Mouse (Mus musculus) 3T3-L1 (cell line): ENCODE measurements around the gene Psat1.
A peak's percentile ranks its signal among the peaks of the same experiment; 100 is the strongest.

ENCODE experiments used
- DNase-seq: peaks from one replicate; pipeline ENCODE4 v3.0.0-alpha.2; 2015; ENCODE audit warnings: low read depth, low spot score

Gene Psat1

GRCm38 (mm10) chr19:15947237-15947636 is at the start of gene Psat1:
TSS of gene Psat1 (minus strand) at chr19:15947337.
- DNase-seq = no peak

DNA sequence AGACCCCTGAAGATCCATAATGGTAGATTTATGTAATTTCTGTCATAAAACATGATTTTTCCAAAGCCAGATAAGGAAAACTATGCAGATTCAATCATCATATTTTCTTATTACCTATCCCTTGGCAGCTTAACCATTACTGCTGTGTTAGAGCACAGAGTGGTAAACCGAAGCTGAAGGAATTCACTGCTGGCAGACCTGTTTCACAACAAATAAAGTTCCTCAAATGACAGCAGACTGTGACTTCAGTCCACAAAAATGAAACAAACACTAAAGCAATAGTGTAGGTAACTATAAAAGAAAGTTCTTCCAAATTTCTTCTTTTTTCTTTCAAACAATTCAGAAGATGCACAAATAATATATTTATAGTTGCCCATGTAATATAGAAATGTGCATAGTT is 43.0 kb upstream of the Psat1 start:
- DNase-seq = no peak

GRCm38 (mm10) chr19:15985172-15985713 is 38.1 kb upstream of the Psat1 start:
- DNase-seq = no peak

GRCm38 (mm10) chr19:15984449-15985171 is 37.5 kb upstream of the Psat1 start, which contains the start of gene Cep78:
TSS of gene Cep78 (minus strand) at chr19:15984989.
- DNase-seq = peak; percentile 88

DNA sequence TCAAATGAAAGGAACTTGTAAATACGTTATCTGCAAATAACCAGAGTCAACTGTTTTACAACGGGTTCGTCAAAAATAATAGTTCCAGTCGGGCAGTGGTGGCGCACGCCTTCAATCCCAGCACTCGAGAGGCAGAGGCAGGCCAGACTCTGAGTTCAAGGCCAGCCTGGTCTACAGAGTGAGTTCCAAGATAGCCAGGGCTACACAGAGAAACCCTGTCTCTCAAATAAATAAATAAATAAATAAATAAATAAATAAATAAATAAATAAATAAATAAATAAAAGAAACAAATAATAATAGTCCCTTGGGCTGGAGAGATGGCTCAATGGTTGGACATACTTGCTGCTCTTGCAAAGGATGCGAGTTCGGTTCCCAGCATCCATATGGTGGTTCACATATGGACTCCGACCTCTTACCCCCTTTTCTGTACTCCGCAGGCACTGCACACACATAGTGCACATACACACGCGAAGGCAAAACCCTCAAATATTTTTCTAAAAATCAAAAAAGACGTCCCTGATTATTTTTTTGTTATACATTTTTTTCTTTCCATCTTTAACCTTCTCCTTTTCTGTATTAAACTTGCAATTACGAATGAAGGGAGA is 36.7 kb upstream of the Psat1 start:
- no peak for DNase-seq

DNA sequence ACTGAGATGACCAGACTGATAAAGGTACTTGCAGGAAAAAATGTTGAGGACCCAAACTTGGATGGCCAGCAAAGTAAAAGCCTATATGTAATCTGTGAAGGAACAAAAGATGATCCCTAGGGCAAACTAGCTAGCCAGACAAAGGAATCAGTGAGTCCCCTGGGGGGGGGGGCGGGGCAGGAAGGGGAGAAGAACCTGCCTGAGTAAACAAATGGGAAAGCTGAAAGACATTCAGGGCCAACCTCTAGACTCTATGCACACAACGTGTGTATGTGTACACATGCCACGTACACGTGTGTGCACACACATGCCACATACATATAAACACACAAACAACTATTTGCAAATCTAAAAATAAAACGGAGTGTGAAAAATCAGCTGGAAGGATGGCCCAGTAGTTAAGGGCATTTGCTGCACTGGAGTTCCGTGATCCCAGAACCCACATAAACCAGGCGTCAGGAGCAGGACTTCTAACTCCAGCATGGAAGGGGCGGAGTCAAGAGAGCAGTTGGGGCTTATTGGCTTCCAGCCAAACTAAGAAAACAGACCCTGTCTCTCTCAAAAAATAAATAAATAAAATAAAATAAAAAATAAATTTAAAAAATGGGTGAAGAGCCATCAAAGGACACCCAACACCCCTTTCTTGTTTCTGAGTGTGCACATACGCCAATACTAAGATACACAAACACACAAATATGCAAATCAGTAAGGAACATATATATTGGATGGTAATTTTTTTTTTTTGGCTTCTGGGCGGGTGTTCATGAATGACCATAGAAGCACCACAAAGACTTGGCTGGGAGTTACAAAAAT is 36.0 kb upstream of the Psat1 start:
- no peak for DNase-seq

- DNase-seq = peak; percentile 92
Observed at GRCm38 (mm10) chr19:15981861-15982260, 34.7 kb upstream of the Psat1 start.

DNA sequence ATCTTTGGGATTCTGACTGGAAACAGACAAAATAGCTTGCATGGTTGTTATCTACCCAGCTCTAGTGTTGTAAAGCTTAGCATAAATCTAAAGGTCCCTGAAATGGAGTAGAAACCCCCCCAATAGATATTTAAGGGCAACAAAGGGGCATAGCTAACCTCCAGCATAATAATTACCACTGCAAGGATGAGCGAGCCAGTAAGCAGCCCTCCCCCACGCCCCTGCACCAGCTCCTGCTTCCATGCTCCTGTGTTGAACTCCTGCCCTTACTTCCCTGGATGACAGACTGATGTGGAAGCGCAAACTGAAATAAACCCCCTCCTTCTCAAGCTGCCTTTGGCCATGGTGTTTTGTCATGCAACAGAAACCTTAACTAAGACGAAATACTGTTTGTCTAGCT is 26.2 kb upstream of the Psat1 start:
- DNase-seq = no peak

DNA sequence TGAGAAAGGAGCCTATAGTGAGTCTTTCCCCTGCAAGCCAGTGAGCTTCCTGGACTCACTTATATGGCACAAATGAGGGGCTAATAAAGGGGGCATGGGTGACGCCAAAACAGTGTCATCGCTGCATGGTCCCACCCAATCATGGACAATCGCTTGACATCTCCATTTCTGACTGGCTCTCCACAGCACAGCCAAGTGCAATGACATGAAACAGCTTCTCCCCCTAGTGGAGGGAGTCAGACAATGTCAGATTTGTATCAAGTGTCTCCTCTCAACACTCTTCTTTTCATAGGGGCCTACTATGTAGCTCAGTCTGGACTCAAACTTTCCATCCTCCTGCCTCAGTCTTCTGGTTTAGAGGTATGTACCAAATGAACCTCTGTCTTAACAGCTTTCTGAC is 17.9 kb upstream of the Psat1 start:
- peak; percentile 81 for DNase-seq

GRCm38 (mm10) chr19:15964533-15964932 is 17.4 kb upstream of the Psat1 start:
- DNase-seq = no peak

GRCm38 (mm10) chr19:15963011-15963695 is 16.0 kb upstream of the Psat1 start:
- no peak for DNase-seq

DNA sequence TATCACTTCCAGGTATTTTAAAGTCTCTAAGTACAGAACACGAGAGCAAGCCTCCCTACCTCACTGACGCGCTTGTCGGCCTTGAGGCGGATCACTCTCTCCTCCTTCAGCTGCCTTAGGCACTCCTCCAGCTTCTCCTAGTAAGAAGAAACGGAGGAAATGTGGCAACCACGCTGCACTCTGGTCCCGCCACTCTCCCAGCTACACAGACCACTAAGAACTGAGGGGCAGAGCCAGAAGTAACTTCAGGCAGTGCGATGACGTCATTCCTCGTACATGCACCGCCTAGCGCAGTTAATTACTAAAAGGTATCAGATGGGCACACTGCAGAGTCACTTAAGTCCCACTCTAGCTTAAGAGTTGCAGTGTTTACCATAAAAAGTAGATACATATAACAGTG is 15.2 kb upstream of the Psat1 start:
- DNase-seq = no peak

DNA sequence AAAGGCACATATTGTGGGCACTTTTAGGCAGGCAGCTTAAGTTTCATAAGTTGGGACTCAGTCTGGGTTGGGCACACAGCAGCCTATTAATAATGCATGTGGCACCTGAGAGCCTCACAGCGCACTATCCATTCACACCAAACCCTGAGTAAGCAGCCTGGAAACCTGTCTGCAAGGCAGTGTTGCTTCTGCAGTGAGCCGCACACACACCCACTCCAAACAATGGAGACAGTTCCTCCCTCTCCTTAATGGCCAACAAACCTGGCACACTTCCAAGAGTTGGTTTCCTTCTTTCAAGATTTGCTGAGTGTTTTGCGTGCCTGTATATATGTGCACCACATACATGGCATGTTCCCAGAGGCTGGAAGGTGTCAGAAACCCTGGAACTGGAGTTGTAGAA is 3.1 kb upstream of the Psat1 start:
- no peak for DNase-seq

- DNase-seq = no peak
Observed at GRCm38 (mm10) chr19:15948867-15949266, 1.7 kb upstream of the Psat1 start.

DNA sequence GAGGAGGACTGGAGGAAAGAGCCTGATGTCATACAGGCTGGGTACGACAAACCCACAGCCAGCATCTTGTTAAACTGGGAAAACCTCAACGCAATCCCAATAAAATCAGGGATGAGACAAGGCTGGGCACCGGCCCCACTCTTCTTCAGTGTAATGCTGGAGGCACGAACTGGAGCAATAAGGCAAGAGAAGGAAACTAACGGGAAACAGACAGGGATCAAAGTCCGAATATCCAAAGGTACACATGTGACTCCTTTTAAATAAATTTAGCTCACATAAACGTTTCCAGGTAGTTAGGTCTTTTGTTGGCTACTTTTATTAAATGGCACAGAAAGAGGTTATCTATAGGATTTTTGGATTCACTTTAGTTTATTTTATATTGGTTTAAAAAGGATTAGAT is 1.3 kb upstream of the Psat1 start:
- no peak for DNase-seq

GRCm38 (mm10) chr19:15946663-15947062 is 474 bp downstream of the Psat1 start:
- peak; percentile 85 for DNase-seq

DNA sequence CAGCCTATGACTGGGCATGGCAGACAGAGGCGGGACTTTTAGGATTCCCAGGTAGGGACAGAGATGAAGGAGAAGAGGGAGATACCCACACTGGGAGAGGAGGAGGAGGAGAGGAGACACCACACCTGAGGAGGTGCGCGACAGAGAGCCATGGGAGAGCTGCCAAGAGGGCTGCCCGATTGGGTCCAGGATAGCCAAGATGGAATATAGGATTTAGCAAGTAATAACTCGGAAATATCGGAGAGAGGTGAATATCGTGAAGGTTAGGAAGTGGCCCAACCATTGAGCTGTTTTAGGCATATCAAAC is 4.1 kb downstream of the Psat1 start:
- DNase-seq = no peak

DNA sequence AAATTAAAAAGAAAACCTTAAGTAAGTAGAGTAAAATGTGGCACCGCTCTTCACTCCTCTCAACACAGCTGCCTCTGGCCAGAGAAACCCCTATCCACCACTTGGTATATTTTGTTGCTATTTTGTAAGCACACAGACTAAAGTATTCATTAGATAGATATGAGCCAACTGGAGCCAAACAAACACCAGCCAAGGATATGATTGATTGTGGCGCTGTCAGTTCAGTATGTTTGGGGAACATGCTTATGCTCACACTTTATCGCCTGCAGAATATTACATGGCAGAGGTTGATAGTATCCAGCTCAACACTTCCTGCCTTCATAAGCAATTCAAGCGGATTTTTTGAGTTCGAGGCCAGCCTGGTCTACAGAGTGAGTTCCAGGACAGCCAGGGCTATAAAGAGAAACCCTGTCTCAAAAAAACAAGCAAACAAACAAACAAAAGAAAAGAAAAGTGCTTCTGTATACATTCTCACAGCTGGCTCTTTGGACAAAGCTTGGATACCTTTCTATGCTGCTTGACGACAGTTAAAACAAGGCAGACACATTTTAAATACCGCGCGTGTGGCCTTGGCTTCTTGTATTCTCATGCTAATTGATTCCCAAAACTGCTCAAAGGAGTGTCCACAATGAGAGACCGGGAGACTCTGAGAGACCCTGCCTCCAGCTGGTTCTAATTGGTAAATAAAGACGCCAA is 4.6 kb downstream of the Psat1 start:
- peak; percentile 56 for DNase-seq

- DNase-seq = peak; percentile 84
Observed at GRCm38 (mm10) chr19:15941399-15941798, 5.7 kb downstream of the Psat1 start.

DNA sequence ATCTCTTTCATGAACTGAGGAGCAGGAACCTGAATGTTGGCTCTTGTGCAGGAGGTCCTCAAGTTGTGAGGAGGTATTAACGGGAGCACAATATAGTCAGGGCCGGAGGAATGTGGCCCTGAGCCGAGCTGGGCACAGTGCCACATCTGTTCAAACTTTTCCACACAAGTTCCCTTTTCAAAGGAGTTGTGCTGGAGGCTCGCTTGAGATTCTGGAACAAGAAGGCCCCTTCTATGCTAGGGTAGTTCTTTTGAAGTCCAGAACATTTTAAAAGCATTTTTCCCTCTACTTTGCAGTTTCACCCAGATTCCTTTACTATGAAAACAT is 21.5 kb downstream of the Psat1 start:
- DNase-seq = peak; percentile 94
